In the genomic region with DNA sequence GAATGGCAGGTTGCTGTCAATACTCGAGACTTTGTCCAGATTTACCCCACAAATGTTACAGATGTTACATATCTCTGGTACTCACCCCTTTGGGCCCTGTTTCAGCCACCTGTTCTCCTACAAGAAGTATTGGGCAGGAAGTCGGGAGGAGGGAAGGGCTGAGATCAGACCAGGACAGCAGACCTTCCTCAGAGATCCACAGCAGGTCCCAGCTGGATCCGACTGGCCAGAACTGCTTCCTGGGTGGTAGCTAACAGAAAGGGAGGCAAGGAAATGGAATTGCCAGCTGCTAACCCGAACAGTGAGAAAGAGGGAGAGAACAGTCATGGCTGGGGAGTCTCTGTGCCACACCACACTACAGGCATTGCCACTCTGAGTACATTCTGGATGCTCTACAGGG, we compare ENCODE assay signal across 16 mouse cellular contexts.
"Had no signal": no experiment of that assay in that cellular context is flagged by ENCODE, and none has a peak within 500 bp of the region (broad histone marks: within the 10 kb centered on the region; RNA-seq: fewer than 3 reads in every experiment).

No protein-coding gene starts in this region.

- DNase-seq: kidney, adult 8-10 months; kidney, postnatal 14 days; kidney, postnatal 4 days; liver; liver, postnatal 0 days; lung, postnatal 14 days; midbrain, embryonic 14.5 days; thymus, adult 18-20 months; thymus, postnatal 14 days; thymus, postnatal 4 days had no signal

- H3K27me3 ChIP-seq: kidney, embryonic 15.5 days; limb, embryonic 13.5 days; lung, embryonic 15.5 days had no signal

- H3K9ac ChIP-seq: kidney, embryonic 15.5 days; limb, embryonic 13.5 days; liver, embryonic 14.5 days; liver, postnatal 0 days; lung, embryonic 15.5 days had no signal

- H3K4me3 ChIP-seq: kidney, embryonic 15.5 days; limb, embryonic 10.5 days; limb, embryonic 13.5 days; lung, embryonic 15.5 days had no signal

- H3K9me3 ChIP-seq: kidney, embryonic 15.5 days; limb, embryonic 10.5 days; limb, embryonic 13.5 days; lung, embryonic 15.5 days had no signal

- H3K27ac ChIP-seq: kidney, embryonic 15.5 days; limb, embryonic 10.5 days; limb, embryonic 13.5 days; liver, embryonic 14.5 days; lung, embryonic 15.5 days had no signal

- H3K4me2 ChIP-seq: kidney, embryonic 15.5 days; limb, embryonic 13.5 days; lung, embryonic 15.5 days; midbrain, embryonic 11.5 days had no signal

- H3K36me3 ChIP-seq: kidney, embryonic 15.5 days; limb, embryonic 10.5 days; limb, embryonic 13.5 days had no signal

- ATAC-seq: liver, postnatal 0 days had no signal
